Mouse (Mus musculus) embryo, embryonic 9.5 days (tissue): ENCODE results near the gene Icam5.
"Not testable (repeated sequence)": the region's sequence is repeated elsewhere in the genome, so short reads cannot be mapped to it uniquely, and the experiment has no call there.

Experiments used
- DNase-seq: peaks from one replicate; pipeline ENCODE4 v3.0.0-alpha.2; 2017; ENCODE audit errors: extremely low spot score

Gene Icam5

DNA sequence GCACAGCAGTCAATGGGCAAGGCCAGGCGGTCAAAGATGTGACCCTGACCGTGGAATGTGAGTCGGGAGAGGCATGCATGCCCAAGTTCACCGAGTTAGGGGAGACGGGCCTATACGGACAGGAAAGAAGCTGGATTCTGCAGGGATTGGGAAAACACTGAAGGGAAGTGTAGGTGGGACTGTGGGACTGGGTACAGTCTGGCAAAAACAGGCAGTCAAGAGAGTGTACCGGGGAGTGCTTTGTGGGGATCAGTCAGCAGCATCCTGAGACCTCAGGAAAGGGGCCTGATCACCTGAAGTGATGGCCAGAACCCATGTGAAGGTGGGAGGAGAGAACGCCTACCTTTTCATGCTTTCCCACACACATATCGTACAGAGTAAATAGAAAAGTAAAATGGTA lies 3.7 kb downstream of the Icam5 start:
- no peak for DNase-seq

DNA sequence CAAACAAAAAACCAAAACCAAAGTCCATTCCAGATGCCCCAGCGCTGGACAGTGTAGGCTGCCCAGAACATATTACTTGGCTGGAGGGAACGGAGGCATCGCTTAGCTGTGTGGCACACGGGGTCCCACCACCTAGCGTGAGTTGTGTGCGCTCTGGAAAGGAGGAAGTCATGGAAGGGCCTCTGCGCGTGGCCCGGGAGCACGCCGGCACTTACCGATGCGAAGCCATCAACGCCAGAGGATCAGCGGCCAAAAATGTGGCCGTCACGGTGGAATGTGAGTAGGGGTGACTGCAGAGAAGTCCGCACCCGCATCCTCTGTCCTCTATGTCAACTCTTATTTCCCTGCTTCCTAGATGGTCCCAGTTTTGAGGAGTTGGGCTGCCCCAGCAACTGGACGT lies 4.3 kb downstream of the Icam5 start:
- DNase-seq: no peak

DNA sequence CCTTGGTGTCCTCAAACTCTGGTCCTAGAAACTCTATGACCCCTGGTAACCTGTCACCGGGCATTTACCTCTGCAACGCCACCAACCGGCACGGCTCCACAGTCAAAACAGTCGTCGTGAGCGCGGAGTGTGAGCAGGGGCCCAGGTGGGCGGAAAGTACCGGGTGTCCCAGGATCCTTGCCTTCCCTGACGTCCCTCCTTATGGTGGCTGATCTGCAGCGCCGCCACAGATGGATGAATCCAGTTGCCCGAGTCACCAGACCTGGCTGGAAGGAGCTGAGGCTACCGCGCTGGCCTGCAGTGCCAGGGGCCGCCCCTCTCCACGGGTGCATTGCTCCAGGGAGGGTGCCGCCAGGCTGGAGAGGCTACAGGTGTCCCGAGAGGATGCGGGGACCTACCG lies 4.8 kb downstream of the Icam5 start:
- DNase-seq: no peak

DNA sequence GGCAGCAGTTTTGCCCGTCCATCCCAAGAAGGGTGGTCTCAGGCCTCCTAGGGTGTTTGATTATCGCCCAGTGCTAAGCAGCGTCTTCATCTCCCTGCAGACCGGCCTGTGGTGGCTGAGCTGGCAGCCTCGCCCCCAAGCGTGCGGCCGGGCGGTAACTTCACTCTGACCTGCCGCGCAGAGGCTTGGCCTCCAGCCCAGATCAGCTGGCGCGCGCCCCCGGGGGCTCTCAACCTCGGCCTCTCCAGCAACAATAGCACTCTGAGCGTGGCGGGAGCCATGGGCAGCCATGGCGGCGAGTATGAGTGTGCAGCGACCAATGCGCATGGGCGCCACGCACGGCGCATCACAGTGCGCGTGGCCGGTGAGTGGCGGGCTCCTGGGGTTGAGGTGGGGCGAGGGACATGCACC lies 5.6 kb downstream of the Icam5 start:
- DNase-seq: peak; percentile 35

DNA sequence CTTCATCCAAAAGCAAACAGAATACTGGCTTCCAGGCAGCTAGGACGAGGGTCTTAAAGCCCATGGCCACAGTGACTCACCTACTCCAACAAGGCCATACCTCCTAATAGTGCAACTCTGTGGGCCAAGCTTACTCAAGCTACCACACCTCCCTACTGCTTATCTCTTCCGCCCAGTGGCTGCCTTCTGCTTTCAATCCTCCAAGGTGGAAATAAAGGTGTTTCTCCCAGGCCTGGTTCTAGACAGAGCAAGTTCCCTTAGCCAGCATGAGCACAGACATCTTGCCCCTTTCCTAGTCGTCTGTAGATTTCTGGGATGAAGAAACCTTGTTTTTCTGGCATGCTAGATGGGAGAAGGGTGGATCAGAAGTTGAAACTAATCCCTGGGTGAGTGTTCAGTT lies 7.9 kb downstream of the Icam5 start:
- DNase-seq: no peak

DNA sequence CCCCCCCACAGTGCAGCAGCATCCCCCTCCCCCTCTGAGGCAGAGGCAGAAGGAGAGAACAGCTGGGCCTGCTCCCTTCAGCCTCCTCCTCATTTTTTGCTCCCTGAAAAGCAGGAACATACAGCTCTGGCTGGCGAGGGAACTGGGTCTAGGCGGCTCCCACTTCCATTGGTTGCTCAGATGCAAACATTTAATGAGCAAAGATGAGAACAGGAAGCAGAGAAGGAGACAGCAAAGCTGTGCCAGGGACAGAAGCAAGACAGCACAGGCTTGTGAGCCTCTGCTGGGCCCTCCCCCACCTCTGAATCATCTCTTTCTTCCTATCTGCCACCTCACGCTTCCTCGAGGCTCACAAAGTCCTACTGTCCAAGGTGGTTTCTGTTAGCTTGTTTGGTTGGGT lies 9.4 kb downstream of the Icam5 start:
- no peak for DNase-seq

DNA sequence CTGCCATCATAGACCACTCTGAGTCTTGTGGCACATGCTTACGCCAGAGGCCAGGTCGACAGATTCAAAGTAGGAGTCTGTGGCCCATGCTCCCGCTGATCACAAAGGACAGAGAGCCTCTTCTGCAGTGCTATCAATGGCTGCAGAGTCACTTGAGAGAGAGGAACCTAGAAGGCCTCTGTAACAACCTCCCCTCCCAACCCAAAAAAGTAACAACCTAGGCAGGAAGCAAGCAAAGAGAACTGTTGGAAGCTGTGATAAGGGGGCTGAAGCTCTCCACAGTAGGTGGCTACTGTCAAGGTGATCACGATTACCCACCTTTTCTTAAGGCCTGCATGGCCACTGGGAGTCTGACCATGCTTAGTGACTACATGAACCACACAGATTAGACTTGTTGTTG lies 11.7 kb downstream of the Icam5 start:
- no peak for DNase-seq

- DNase-seq: not testable (repeated sequence)
Observed at GRCm38 (mm10) chr9:21044785-21045184, 12.9 kb downstream of the Icam5 start.

- no peak for DNase-seq
Observed at GRCm38 (mm10) chr9:21045235-21045634, 13.4 kb downstream of the Icam5 start.

- no peak for DNase-seq
Observed at GRCm38 (mm10) chr9:21051578-21051977, 19.7 kb downstream of the Icam5 start.

DNA sequence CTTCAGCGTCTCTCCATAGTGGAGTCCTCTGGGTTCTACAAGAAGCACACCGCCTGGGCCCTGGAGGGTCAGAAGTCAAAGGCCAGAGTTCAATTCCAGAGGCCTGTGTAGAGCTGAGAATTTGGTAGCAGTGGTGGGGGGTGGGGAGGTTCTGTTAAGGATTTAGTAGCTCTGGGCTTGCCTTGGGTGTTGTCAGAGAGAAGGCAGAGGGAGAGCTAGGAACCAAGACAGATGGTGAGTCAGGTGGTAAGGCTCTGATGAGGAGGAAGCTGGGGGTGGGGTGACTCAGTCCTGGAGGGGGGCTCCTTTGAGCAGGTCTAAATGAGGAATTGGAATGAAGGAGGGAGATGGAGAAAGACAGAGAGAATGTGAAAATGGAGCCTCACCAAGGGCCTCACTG lies 31.1 kb downstream of the Icam5 start:
- no peak for DNase-seq

- DNase-seq: no peak
Observed at GRCm38 (mm10) chr9:21067006-21067684, 35.3 kb downstream of the Icam5 start, which contains the start of gene Zglp1. TSS of gene Zglp1 (minus strand) at chr9:21067093.

- DNase-seq: no peak
Observed at GRCm38 (mm10) chr9:21072641-21073040, 40.8 kb downstream of the Icam5 start.

- peak; percentile 91 for DNase-seq
Observed at GRCm38 (mm10) chr9:21073044-21073840, 41.4 kb downstream of the Icam5 start, which contains the start of the genes Gm49373 and Fdx1l. TSS of gene Gm49373 (minus strand) at chr9:21073096. TSS of gene Fdx1l (minus strand) at chr9:21073614.

GRCm38 (mm10) chr9:21074173-21074572 lies 42.3 kb downstream of the Icam5 start:
- DNase-seq: no peak

- no peak for DNase-seq
Observed at GRCm38 (mm10) chr9:21075625-21076024, 43.8 kb downstream of the Icam5 start.

GRCm38 (mm10) chr9:21081127-21081526 lies 49.3 kb downstream of the Icam5 start:
- no peak for DNase-seq

DNA sequence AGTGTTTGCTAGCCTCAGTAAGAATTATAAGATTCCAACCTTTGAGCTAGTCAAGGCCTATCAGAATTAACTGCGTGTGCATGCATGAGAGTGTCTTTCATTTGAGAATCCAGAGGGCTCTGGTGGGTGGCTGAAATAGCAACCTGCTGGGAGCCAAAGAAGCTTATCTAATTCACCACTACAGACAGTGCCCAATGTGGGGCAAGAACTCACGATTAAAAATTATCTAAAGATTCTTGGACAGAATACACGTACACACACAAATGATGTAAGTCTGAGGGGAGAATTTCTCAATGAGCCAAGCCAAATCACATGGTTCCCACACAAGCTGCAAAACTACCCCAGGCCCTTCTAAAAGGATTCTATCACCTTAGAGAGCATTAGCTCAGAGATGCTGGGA lies 51.5 kb downstream of the Icam5 start:
- DNase-seq: no peak
